Mouse (Mus musculus) lung, adult 2 months (tissue): Measurements from ENCODE around the gene Zfp868. TPM values are rescaled to one million over a fixed set of nuclear protein-coding genes. Genes with fewer than 3 reads are reported as not detected.
"Not testable (repeated sequence)": the region's sequence is repeated elsewhere in the genome, so short reads cannot be mapped to it uniquely, and the experiment has no call there.

ENCODE experiments used
- DNase-seq: peaks from one replicate; pipeline ENCODE4 v3.0.0; 2022
- H3K4me1 ChIP-seq: fragments of 200-500 bp; 2 replicates; pipeline ENCODE4 v1.6.1; 2011; ENCODE audit warnings: low read length; ENCODE audit not compliant: control insufficient read depth, insufficient read depth
- H3K4me3 ChIP-seq: fragments of 200-500 bp; replicated peaks from 2 replicates; pipeline ENCODE3; 2011; ENCODE audit warnings: low read depth, mild to moderate bottlenecking, control low read depth, low read length; ENCODE audit errors: extremely low read depth
- CTCF ChIP-seq: fragments of 200-500 bp; IDR thresholded peaks from 2 replicates; pipeline ENCODE4 v1.5.1; 2011; ENCODE audit warnings: mild to moderate bottlenecking, low read length, control low read depth; ENCODE audit not compliant: insufficient read depth
- POLR2A ChIP-seq: fragments of 200-500 bp; IDR thresholded peaks from 2 replicates; pipeline ENCODE4 v1.6.1; 2011; ENCODE audit warnings: low read depth, mild to moderate bottlenecking, control low read depth, low read length, borderline replicate concordance; ENCODE audit errors: extremely low read depth
- WGBS: fragments of 180-500 bp; shearing (Covaris S2); methylation state at CpG from one replicate; pipeline ENCODE4 v1.1.7; 2018; 5-methylcytosine and 5-hydroxymethylcytosine counted together
- polyA plus RNA-seq: library from polyadenylated mRNA; depleted of rRNA; stranded (reverse); fragments of >200 nt; gene quantifications from 2 replicates; pipeline ENCODE4 v1.2.3, GENCODE M21; 2012; rRNA removed

The Zfp868 gene
- polyA plus RNA-seq, result 3.3 and 7.0 TPM in 2 replicates

DNA sequence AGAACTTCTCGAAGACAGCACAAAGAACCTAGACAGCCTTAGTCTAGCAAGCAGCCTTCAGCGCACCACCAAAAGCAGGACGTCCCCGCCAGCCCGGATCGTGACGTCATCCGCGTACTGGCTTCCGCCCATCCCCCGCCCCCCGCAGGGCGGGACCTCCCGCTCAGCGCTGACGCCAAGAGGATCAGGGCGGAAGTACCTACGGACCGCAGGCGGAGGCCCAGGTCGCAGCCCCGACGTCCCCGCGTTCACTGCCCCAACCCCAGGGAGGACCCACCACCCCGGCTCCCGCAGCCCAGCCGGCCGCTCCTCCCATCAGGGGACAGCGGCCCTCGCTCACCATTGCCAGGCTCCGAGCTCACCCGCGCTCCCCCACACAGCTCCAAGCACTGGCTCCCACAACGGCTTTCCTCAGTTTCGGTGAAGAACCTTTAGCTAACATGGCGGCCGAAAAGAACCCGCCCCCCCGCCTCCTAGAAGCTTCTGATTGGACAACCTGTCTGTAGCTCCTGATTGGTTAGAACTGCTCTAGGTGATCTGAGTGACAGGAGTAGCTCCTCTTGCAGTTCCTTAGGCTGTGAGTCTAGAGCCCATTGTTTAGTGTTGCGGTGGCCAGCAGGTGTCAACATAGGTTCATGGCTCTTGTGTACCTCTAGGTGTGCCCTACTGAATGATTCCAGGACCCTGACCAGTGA is at the start of gene Zfp868:
Gene Zfp868, minus strand, starts transcription at position 454 of the 695 bp plus-strand sequence.
- TF ChIP-seq POLR2A (peak; percentile 89), CTCF (peak; percentile 16; the same call in 1 of the 2 replicates)
- H3K4me1 ChIP-seq, result no peaks in the 10 kb centered on the region; the same call in 1 of the 2 replicates
- under 1% methylated on average over 41 of the region's 41 CpGs for WGBS
- peak within 1 kb of the TSS; percentile 100 for H3K4me3 ChIP-seq
- DNase-seq, result peak; percentile 99

GRCm38 (mm10) chr8:69665051-69665450 is 39.7 kb upstream of the Zfp868 start:
- DNase-seq, H3K4me3 ChIP-seq, H3K4me1 ChIP-seq: not testable (repeated sequence)
- WGBS, result 78% methylated on average over 2 of the region's 2 CpGs

DNA sequence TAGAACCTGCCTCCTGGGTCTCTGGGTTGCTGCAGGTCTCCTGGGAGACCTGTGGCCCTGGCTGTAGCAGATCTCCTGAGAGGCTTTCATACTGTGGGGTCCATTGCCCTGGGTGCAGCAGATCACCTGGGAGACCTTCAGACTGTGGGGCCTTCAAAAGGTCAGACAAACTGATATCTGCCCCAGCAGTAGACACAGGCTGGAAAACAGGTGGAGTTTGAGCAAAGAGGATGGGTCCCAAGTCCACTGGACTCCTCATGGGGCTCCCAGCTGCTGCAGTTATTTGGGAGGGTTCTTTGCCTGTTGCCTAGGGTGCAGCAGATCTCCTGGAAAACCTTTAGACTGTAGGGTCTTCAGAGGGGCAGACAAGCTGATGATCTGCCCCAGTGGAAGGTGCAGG is 35.9 kb upstream of the Zfp868 start:
- Histone ChIP-seq H3K4me1 (no peaks in the 10 kb centered on the region), H3K4me3 (no peak overlapping the region)
- TF ChIP-seq CTCF (no peak), POLR2A (no peak)
- DNase-seq, result no peak

- under 1% methylated on average over 55 of the region's 55 CpGs for WGBS
- peak; percentile 83 for TF ChIP-seq POLR2A
- TF ChIP-seq CTCF, result no peak
- peak; percentile 91 for DNase-seq
- Histone ChIP-seq H3K4me1 (peaks cover 7% of the 10 kb centered on the region; the same call in 1 of the 2 replicates), H3K4me3 (peak within 1 kb of the TSS; percentile 72)
Observed at GRCm38 (mm10) chr8:69654358-69654981, 29.1 kb upstream of the Zfp868 start, which contains the start of gene Zfp964. Zfp964 (plus strand) TSS chr8:69654479.

DNA sequence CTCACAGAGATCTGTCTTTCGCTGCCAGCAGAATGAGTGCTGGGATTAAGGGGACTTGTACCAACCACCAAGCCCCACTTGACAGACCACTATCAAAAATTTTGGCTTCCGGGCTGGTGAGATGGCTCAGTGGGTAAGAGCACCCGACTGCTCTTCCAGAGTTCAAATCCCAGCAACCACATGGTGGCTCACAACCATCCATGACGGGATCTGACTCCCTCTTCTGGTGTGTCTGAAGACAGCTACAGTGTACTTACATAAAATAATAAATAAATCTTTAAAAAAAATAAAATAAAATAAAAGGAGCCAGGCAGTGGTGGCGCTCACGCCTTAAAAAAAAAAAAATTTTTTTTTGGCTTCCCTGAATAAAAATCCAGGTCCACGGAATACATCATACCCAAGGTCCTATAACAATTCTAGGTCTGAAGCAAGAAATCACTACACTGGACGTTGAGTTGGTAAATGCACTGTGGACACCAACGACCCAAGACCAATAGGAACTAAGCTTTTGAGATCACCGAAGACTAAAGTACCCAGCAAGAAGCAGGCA is 28.5 kb upstream of the Zfp868 start:
- DNase-seq, result no peak
- 44% methylated on average over 10 of the region's 10 CpGs for WGBS
- Histone ChIP-seq H3K4me3 (peak overlapping the region; percentile 72), H3K4me1 (peaks cover 7% of the 10 kb centered on the region; the same call in 1 of the 2 replicates)
- TF ChIP-seq POLR2A (no peak), CTCF (no peak)

- TF ChIP-seq POLR2A (no peak), CTCF (no peak)
- Histone ChIP-seq H3K4me1 (no peaks in the 10 kb centered on the region), H3K4me3 (no peak overlapping the region)
- DNase-seq, result no peak
- 81% methylated on average over 1 of the region's 1 CpGs for WGBS
Observed at GRCm38 (mm10) chr8:69618078-69618477, 7.3 kb downstream of the Zfp868 start.

DNA sequence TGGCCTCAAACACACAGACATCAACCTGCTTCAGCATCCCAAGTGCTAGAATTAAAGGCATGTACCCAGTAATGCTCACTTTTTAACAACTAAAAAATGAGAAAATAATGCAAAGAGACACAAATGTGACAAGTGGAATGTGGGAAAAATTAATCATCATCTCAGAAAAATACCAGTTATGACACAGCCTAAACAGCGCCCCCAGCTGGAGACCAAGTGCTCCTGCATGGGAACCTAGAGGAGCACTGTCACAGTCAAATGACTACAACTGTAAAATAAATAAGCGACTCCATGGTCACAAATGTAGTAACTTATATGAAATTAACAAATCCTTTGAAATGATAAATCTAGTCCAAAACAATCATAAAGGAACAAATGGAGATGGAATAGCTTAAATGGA is 10.7 kb downstream of the Zfp868 start:
- DNase-seq, result no peak
- Histone ChIP-seq H3K4me3 (no peak overlapping the region), H3K4me1 (no peaks in the 10 kb centered on the region)
- TF ChIP-seq CTCF (peak; percentile 38), POLR2A (no peak)
- WGBS, result 62% methylated on average over 2 of the region's 2 CpGs

DNA sequence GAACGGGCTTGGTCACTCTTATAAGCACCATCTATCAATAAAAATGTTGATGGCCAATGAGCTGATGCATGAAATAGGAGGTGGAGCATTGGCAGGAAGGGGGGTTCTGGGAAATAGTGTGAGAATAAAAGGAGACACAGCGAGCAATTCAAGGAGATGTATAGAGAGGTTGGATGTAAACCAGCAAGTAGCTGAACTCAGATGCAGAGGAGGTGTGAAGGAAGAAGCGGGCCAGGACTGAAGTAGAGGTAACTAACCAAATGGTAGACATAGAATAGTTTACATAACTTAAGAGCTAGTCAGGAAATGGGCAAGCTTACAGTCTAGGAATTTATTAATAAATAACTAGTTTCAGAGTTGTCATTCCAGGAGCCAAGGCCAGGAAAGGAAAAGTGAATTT is 27.8 kb downstream of the Zfp868 start:
- H3K4me3 ChIP-seq, H3K4me1 ChIP-seq, DNase-seq: not testable (repeated sequence)
- 82% methylated on average over 3 of the region's 3 CpGs for WGBS

- peak; percentile 14 for DNase-seq
- WGBS, result 3% methylated on average over 54 of the region's 54 CpGs
- TF ChIP-seq POLR2A, result no peak
- TF ChIP-seq CTCF, result no peak
- H3K4me3 ChIP-seq, result peak overlapping the region; percentile 42
- peaks cover 2% of the 10 kb centered on the region; the same call in 1 of the 2 replicates for H3K4me1 ChIP-seq
Observed at GRCm38 (mm10) chr8:69584611-69585202, 40.6 kb downstream of the Zfp868 start.

DNA sequence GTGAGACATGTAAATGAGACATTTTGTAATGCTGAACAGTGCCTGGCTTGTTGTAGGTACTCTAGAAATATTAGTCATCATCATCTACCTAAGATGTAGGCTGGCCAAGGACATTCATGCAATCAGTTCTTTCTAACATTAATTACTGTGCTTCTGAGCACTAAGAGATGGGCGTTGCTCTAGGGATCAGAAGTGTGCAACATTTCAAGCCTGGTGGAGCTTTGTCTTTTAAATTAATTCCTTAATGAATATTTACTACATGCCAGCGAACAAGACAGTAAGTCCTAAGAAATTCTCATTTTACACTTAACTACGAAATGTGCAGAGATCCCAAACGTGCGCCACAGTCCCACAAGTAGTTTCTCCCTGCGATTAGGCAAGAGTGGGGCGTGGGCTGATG is 41.1 kb downstream of the Zfp868 start:
- not testable (repeated sequence) for H3K4me1 ChIP-seq, H3K4me3 ChIP-seq, DNase-seq
- WGBS, result 23% methylated on average over 7 of the region's 7 CpGs

Other genes with a start within 250 kb of the Zfp868 start
- gene Gm9495, start 172.0 kb downstream of the Zfp868 start, polyA plus RNA-seq, result not detected in 2 replicates
- not detected in 2 replicates for gene Gm7697, start 102.6 kb downstream of the Zfp868 start, polyA plus RNA-seq
- gene Zfp964, start 28.9 kb upstream of the Zfp868 start, polyA plus RNA-seq, result 0.66 and 0.86 TPM in 2 replicates
- gene Zfp869, start 85.2 kb upstream of the Zfp868 start, polyA plus RNA-seq, result 2.4 and 4.7 TPM in 2 replicates
- gene Zfp963, start 124.4 kb upstream of the Zfp868 start, polyA plus RNA-seq, result 1.6 and 2.5 TPM in 2 replicates
- gene Gm20422, start 149.3 kb upstream of the Zfp868 start, polyA plus RNA-seq, result 0.80 and 1.5 TPM in 2 replicates
- gene Atp13a1, start 165.6 kb upstream of the Zfp868 start, polyA plus RNA-seq, result 65.7 and 70.8 TPM in 2 replicates
- gene Zfp866, start 165.6 kb upstream of the Zfp868 start, polyA plus RNA-seq, result 9.2 and 14.3 TPM in 2 replicates
- gene Gmip, start 183.1 kb upstream of the Zfp868 start, polyA plus RNA-seq, result 42.7 and 45.1 TPM in 2 replicates
- 3.4 and 3.5 TPM in 2 replicates for gene Lpar2, start 196.9 kb upstream of the Zfp868 start, polyA plus RNA-seq
- 4.2 and 5.5 TPM in 2 replicates for gene Pbx4, start 206.9 kb upstream of the Zfp868 start, polyA plus RNA-seq